Mouse (Mus musculus) hindbrain, embryonic 14.5 days (tissue): ENCODE results near the gene Lmcd1. TPM values are rescaled to one million over a fixed set of nuclear protein-coding genes. Genes with fewer than 3 reads are reported as not detected.

Source experiments
- ATAC-seq: fragments of 200-750 bp; cut with Nextera tagmentation; 2 replicates; pipeline ENCODE4 v1.8.0; 2017; ENCODE audit warnings: moderate number of reproducible peaks, mild to moderate bottlenecking, moderate TSS enrichment, moderate library complexity; ENCODE audit not compliant: low FRiP score
- DNase-seq: peaks from one replicate; pipeline ENCODE4 v3.0.0-alpha.2; 2015; ENCODE audit warnings: low spot score
- H3K27ac ChIP-seq: fragments of 300-500 bp; sonication (generic); 2 replicates; pipeline ENCODE4 v1.5.1; 2014; ENCODE audit warnings: mild to moderate bottlenecking, moderate library complexity
- H3K27me3 ChIP-seq: fragments of 300-500 bp; sonication (generic); 2 replicates; pipeline ENCODE4 v1.6.1; 2014; ENCODE audit warnings: mild to moderate bottlenecking, low read length, mixed read lengths; ENCODE audit not compliant: control insufficient read depth, insufficient read depth
- H3K36me3 ChIP-seq: fragments of 300-500 bp; sonication (generic); replicated peaks from 2 replicates; pipeline ENCODE4 v1.6.1; 2014; ENCODE audit not compliant: control insufficient read depth, insufficient read depth
- H3K4me1 ChIP-seq: fragments of 300-500 bp; sonication (generic); replicated peaks from 2 replicates; pipeline ENCODE4 v1.6.1; 2014; ENCODE audit warnings: antibody characterized with exemption, low read length, mixed read lengths; ENCODE audit not compliant: control insufficient read depth, insufficient read depth
- H3K4me2 ChIP-seq: fragments of 300-500 bp; sonication (generic); replicated peaks from 2 replicates; pipeline ENCODE4 v1.6.1; 2014; ENCODE audit warnings: mild to moderate bottlenecking, moderate library complexity
- H3K4me3 ChIP-seq: fragments of 300-500 bp; sonication (generic); replicated peaks from 2 replicates; pipeline ENCODE4 v1.5.1; 2014; ENCODE audit warnings: mild to moderate bottlenecking, low read length
- H3K9ac ChIP-seq: fragments of 300-500 bp; sonication (generic); 2 replicates; pipeline ENCODE4 v1.6.1; 2014
- H3K9me3 ChIP-seq: fragments of 300-500 bp; sonication (generic); 2 replicates; pipeline ENCODE4 v1.6.1; 2016; ENCODE audit warnings: low read length; ENCODE audit not compliant: control insufficient read depth
- WGBS: fragments of 180-500 bp; shearing (Covaris S2); extraction: QIAGEN DNeasy Blood & Tissue Kit; methylation state at CpG from one replicate; pipeline ENCODE4 v1.1.7; 2014; 5-methylcytosine and 5-hydroxymethylcytosine counted together
- polyA plus RNA-seq: library from polyadenylated mRNA; unstranded; fragments of >200 nt; fragmentation: Nextera tagmentation; extraction: Ambion mirVana; gene quantifications from 2 replicates; pipeline ENCODE4 v1.2.1, GENCODE M21; 2014

Lmcd1 gene
- polyA plus RNA-seq, 1 experiment from 2014 or later = 9.4 TPM

DNA sequence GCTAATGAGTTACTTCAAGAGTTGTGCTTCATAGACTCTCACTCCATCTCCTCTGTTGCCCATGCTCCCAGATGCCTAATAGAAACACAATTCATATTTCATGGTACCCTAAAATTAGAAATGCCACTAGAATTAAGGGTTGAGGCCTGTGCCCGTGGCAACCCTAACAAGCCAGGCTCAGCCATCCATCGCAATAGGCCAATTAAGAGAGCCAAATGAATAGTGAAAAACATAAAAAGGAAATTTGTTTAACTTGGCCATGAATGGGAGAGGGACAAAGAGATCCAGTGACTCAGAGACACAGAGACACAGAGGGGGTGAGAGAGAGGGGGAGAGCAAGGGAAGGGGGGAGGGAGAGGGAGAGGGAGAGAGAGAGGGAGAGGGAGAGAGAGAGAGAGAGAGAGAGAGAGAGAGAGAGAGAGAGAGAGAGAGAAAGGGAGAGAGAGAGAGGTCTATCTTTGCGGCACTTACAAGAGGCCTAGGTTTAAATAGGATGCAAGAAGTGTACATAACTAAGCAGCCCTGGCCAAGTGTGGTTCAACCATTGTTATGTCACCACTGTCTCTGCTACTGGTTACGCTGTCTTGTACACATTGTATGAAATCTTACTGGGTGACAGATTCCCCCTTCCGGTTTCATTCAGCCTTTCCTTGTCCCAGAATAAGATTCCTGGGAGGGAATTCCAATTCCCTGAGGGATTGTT lies 57.1 kb downstream of the Lmcd1 start:
- Histone ChIP-seq H3K4me3 (no peak overlapping the region), H3K9ac (no peak overlapping the region), H3K4me2 (no peak overlapping the region), H3K36me3 (no peaks in the 10 kb centered on the region), H3K27ac (no peak overlapping the region), H3K4me1 (no peaks in the 10 kb centered on the region), H3K9me3 (no peaks in the 10 kb centered on the region), H3K27me3 (no peaks in the 10 kb centered on the region)
- DNase-seq = no peak
- no peak for ATAC-seq
- WGBS = 70% methylated on average over 5 of the region's 5 CpGs

GRCm38 (mm10) chr6:112331223-112331598 lies 57.7 kb downstream of the Lmcd1 start:
- Histone ChIP-seq H3K9ac (no peak overlapping the region), H3K27me3 (no peaks in the 10 kb centered on the region), H3K36me3 (no peaks in the 10 kb centered on the region), H3K27ac (no peak overlapping the region), H3K4me3 (no peak overlapping the region), H3K9me3 (no peaks in the 10 kb centered on the region), H3K4me2 (no peak overlapping the region), H3K4me1 (no peaks in the 10 kb centered on the region)
- no peak for ATAC-seq
- DNase-seq = no peak
- 67% methylated on average over 6 of the region's 6 CpGs for WGBS

DNA sequence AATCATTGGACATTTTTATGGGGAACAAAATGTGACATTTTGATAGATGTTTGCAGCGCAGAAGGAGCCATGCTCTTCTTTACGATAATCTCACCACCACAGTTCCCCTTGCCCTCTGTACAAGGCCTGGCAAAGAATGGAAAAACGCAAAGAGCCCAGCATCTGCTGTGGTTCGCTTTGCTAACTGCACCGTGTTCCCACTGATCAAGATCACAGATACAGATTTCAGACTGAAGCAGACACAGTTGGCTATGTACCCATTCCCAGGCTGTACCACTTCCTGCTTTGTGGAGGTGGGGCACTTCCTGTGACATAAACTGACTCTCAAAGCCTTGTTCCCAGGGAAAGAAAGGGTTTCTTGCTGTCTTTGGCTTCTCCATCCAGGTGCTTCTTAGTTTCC lies 60.4 kb downstream of the Lmcd1 start:
- H3K27me3 ChIP-seq = no peaks in the 10 kb centered on the region
- H3K36me3 ChIP-seq = no peaks in the 10 kb centered on the region
- H3K4me3 ChIP-seq = no peak overlapping the region
- no peak overlapping the region for H3K27ac ChIP-seq
- no peaks in the 10 kb centered on the region for H3K4me1 ChIP-seq
- H3K4me2 ChIP-seq = no peak overlapping the region
- H3K9ac ChIP-seq = no peak overlapping the region
- 90% methylated on average over 5 of the region's 5 CpGs for WGBS
- ATAC-seq (no peak), DNase-seq (no peak)
- no peaks in the 10 kb centered on the region for H3K9me3 ChIP-seq

- no peak for ATAC-seq
- no peak overlapping the region for H3K4me2 ChIP-seq
- H3K4me1 ChIP-seq = no peaks in the 10 kb centered on the region
- WGBS = 85% methylated on average over 6 of the region's 6 CpGs
- no peaks in the 10 kb centered on the region for H3K27me3 ChIP-seq
- no peaks in the 10 kb centered on the region for H3K9me3 ChIP-seq
- no peak overlapping the region for H3K9ac ChIP-seq
- no peaks in the 10 kb centered on the region for H3K36me3 ChIP-seq
- DNase-seq = no peak
- H3K27ac ChIP-seq = no peak overlapping the region
- no peak overlapping the region for H3K4me3 ChIP-seq
These were observed 64.1 kb downstream of the Lmcd1 start for GRCm38 (mm10) chr6:112337667-112338066.

- Histone ChIP-seq H3K4me2 (no peak overlapping the region), H3K36me3 (no peaks in the 10 kb centered on the region), H3K9ac (no peak overlapping the region), H3K27ac (no peak overlapping the region), H3K9me3 (no peaks in the 10 kb centered on the region), H3K4me1 (no peaks in the 10 kb centered on the region), H3K27me3 (no peaks in the 10 kb centered on the region), H3K4me3 (no peak overlapping the region)
- DNase-seq (no peak), ATAC-seq (no peak)
- 95% methylated on average over 4 of the region's 4 CpGs for WGBS
These were observed 65.5 kb downstream of the Lmcd1 start for GRCm38 (mm10) chr6:112339016-112339415.

GRCm38 (mm10) chr6:112350452-112350851 lies 76.9 kb downstream of the Lmcd1 start:
- H3K4me2 ChIP-seq = no peak overlapping the region
- no peaks in the 10 kb centered on the region for H3K4me1 ChIP-seq
- H3K36me3 ChIP-seq = no peaks in the 10 kb centered on the region
- H3K27me3 ChIP-seq = no peaks in the 10 kb centered on the region
- no peak for DNase-seq
- no peaks in the 10 kb centered on the region for H3K9me3 ChIP-seq
- H3K9ac ChIP-seq = no peak overlapping the region
- ATAC-seq = no peak
- 91% methylated on average over 4 of the region's 4 CpGs for WGBS
- H3K27ac ChIP-seq = no peak overlapping the region
- no peak overlapping the region for H3K4me3 ChIP-seq

DNA sequence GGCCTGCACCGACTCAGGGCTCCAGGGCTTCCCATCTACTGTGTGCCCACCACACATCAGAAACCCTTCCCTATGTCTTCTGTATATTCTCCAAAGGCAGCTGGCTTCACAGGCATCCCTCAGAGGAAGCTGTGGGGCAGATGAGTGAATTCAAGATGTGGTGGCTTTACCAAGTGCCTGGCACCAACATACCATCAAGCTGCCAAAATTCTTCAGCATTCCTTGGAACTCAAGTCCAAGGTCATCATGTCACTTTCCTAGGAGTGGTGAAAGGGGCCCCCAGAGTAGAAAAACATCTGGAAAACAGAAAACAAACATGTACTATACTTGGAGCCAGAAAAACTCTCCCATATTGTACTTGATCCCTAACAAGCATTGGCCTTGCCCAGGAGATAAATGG lies 85.8 kb downstream of the Lmcd1 start:
- no peaks in the 10 kb centered on the region for H3K36me3 ChIP-seq
- no peak overlapping the region for H3K4me2 ChIP-seq
- DNase-seq (no peak), ATAC-seq (no peak)
- H3K27ac ChIP-seq = no peak overlapping the region
- no peak overlapping the region for H3K4me3 ChIP-seq
- no peaks in the 10 kb centered on the region for H3K4me1 ChIP-seq
- no peaks in the 10 kb centered on the region for H3K9me3 ChIP-seq
- 92% methylated on average over 1 of the region's 1 CpGs for WGBS
- H3K9ac ChIP-seq = no peak overlapping the region
- no peaks in the 10 kb centered on the region for H3K27me3 ChIP-seq

GRCm38 (mm10) chr6:112360676-112361075 lies 87.1 kb downstream of the Lmcd1 start:
- 68% methylated on average over 8 of the region's 8 CpGs for WGBS
- H3K36me3 ChIP-seq = no peaks in the 10 kb centered on the region
- H3K27ac ChIP-seq = no peak overlapping the region
- H3K27me3 ChIP-seq = no peaks in the 10 kb centered on the region
- DNase-seq = no peak
- no peaks in the 10 kb centered on the region for H3K4me1 ChIP-seq
- no peak overlapping the region for H3K9ac ChIP-seq
- no peak for ATAC-seq
- no peaks in the 10 kb centered on the region for H3K9me3 ChIP-seq
- no peak overlapping the region for H3K4me3 ChIP-seq
- no peak overlapping the region for H3K4me2 ChIP-seq

- peak; percentile 84 for ATAC-seq
- no peak overlapping the region for H3K4me2 ChIP-seq
- H3K4me3 ChIP-seq = no peak overlapping the region
- H3K36me3 ChIP-seq = no peaks in the 10 kb centered on the region
- no peak overlapping the region for H3K9ac ChIP-seq
- no peaks in the 10 kb centered on the region for H3K27me3 ChIP-seq
- no peaks in the 10 kb centered on the region for H3K9me3 ChIP-seq
- WGBS = 41% methylated on average over 6 of the region's 6 CpGs
- no peaks in the 10 kb centered on the region for H3K4me1 ChIP-seq
- peak; percentile 86 for DNase-seq
- no peak overlapping the region for H3K27ac ChIP-seq
These were observed 88.9 kb downstream of the Lmcd1 start for GRCm38 (mm10) chr6:112362349-112362958.
